ENCODE assay signal across 12 mouse cellular contexts in genomic region chr13:102646271-102646771, GRCm38 (mm10). TPM values are rescaled to one million over a fixed set of nuclear protein-coding genes. Genes with fewer than 3 reads are reported as not detected.
DNase-seq lines count a peak whose midpoint lies in the region; ATAC-seq and TF ChIP-seq lines count a peak whose summit lies in the region.
"Had no signal": no experiment of that assay in that cellular context is flagged by ENCODE, and none has a peak within 500 bp of the region (broad histone marks: within the 10 kb centered on the region; RNA-seq: fewer than 3 reads in every experiment).

No protein-coding gene starts in this region.

- peaks cover 1% of the 10 kb centered on the region; the same call in 1 of the 2 replicates for H3K4me1 ChIP-seq in forebrain, embryonic 11.5 days (replicated peaks; ENCODE audit: control insufficient read depth, insufficient read depth, low read length)
- peaks cover 8% of the 10 kb centered on the region for H3K4me1 ChIP-seq in forebrain, embryonic 15.5 days
- H3K4me1 ChIP-seq in liver, postnatal 0 days (ENCODE audit: insufficient read depth): no peaks in the 10 kb centered on the region; the same call in 1 of the 2 replicates

- 83% methylated on average over 10 of the region's 10 CpGs for WGBS in forebrain, embryonic 11.5 days
- WGBS in forebrain, embryonic 15.5 days: 67% methylated on average over 10 of the region's 10 CpGs
- 64% methylated on average over 10 of the region's 10 CpGs for WGBS in liver, postnatal 0 days (ENCODE audit: insufficient replicate concordance)

- DNase-seq in forebrain, embryonic 11.5 days (ENCODE audit: low spot score): peak; percentile 38
- DNase-seq in R1 (ENCODE audit: low read depth, low spot score): peak; percentile 51
- peak; percentile 48 to 59 for DNase-seq in heart, postnatal 10 days
- peak; percentile 26 for DNase-seq in liver, postnatal 0 days
- no peak for DNase-seq in right cerebral cortex, adult 2 months (ENCODE audit: low spot score in 2 of 2)
- no peak for DNase-seq in layer of hippocampus, postnatal 10 days (ENCODE audit: low spot score in 2 of 2)
- DNase-seq in frontal cortex, postnatal 36 days (ENCODE audit: low spot score in 2 of 2): no peak
- DNase-seq: cerebellum, adult 9-10 months had no signal

- no peak for ATAC-seq in forebrain, embryonic 11.5 days (replicated peaks; ENCODE audit: low FRiP score)
- no peak for ATAC-seq in forebrain, embryonic 15.5 days (replicated peaks)
- peak; percentile 56 for ATAC-seq in liver, postnatal 0 days
- ATAC-seq: midbrain, embryonic 15.5 days had no signal

- H3K9me3 ChIP-seq in forebrain, embryonic 11.5 days (ENCODE audit: control insufficient read depth, low read length): no peaks in the 10 kb centered on the region
- no peaks in the 10 kb centered on the region for H3K9me3 ChIP-seq in forebrain, embryonic 15.5 days
- H3K9me3 ChIP-seq in liver, postnatal 0 days (ENCODE audit: low read length): no peaks in the 10 kb centered on the region
- H3K9me3 ChIP-seq: hindbrain, embryonic 15.5 days; midbrain, embryonic 15.5 days had no signal

- no peak overlapping the region for H3K4me2 ChIP-seq in forebrain, embryonic 11.5 days (ENCODE audit: low read depth, low read length, severe bottlenecking)
- H3K4me2 ChIP-seq in forebrain, embryonic 15.5 days (replicated peaks): no peak overlapping the region
- H3K4me2 ChIP-seq in liver, postnatal 0 days (ENCODE audit: low read depth, low read length): no peak overlapping the region
- H3K4me2 ChIP-seq: hindbrain, embryonic 15.5 days; midbrain, embryonic 15.5 days had no signal

- H3K36me3 ChIP-seq in forebrain, embryonic 11.5 days (ENCODE audit: control insufficient read depth, insufficient read depth, low read length): no peaks in the 10 kb centered on the region
- no peaks in the 10 kb centered on the region for H3K36me3 ChIP-seq in forebrain, embryonic 15.5 days
- no peaks in the 10 kb centered on the region for H3K36me3 ChIP-seq in liver, postnatal 0 days (replicated peaks; ENCODE audit: insufficient read depth, low read length)
- H3K36me3 ChIP-seq: hindbrain, embryonic 15.5 days; midbrain, embryonic 15.5 days had no signal

- no peak for TF ChIP-seq CTCF in liver, postnatal 0 days (IDR thresholded peaks at IDR 0.05; ENCODE audit: low read depth)

- intact Hi-C loops in heart, postnatal 10 days (cut with DNase I): loop anchor here (5.0 to 10.0 kb wide), 4 partner anchors 122 to 489 kb away; no protein-coding TSS in a partner anchor

- no peak overlapping the region for H3K27ac ChIP-seq in forebrain, embryonic 11.5 days (ENCODE audit: low read depth, low read length)
- H3K27ac ChIP-seq in forebrain, embryonic 15.5 days (replicated peaks): no peak overlapping the region
- no peak overlapping the region; the same call in 1 of the 2 replicates for H3K27ac ChIP-seq in liver, postnatal 0 days (ENCODE audit: low read depth)
- H3K27ac ChIP-seq: hindbrain, embryonic 15.5 days; midbrain, embryonic 15.5 days had no signal

- H3K4me3 ChIP-seq in forebrain, embryonic 11.5 days (ENCODE audit: low read depth, low read length): no peak overlapping the region
- H3K4me3 ChIP-seq in forebrain, embryonic 15.5 days: no peak overlapping the region
- H3K4me3 ChIP-seq in liver, postnatal 0 days (ENCODE audit: low read depth, low read length): no peak overlapping the region
- H3K4me3 ChIP-seq: hindbrain, embryonic 15.5 days; midbrain, embryonic 15.5 days had no signal

- H3K27me3 ChIP-seq in forebrain, embryonic 11.5 days (ENCODE audit: control insufficient read depth, insufficient read depth, low read length): no peaks in the 10 kb centered on the region; the same call in 1 of the 2 replicates
- no peaks in the 10 kb centered on the region for H3K27me3 ChIP-seq in forebrain, embryonic 15.5 days
- H3K27me3 ChIP-seq in liver, postnatal 0 days (ENCODE audit: insufficient read depth, low read length): no peaks in the 10 kb centered on the region
- H3K27me3 ChIP-seq: CH12.LX; hindbrain, embryonic 15.5 days; midbrain, embryonic 15.5 days had no signal

- no peak overlapping the region for H3K9ac ChIP-seq in forebrain, embryonic 11.5 days (ENCODE audit: low read length)
- H3K9ac ChIP-seq in forebrain, embryonic 15.5 days (replicated peaks): no peak overlapping the region
- no peak overlapping the region for H3K9ac ChIP-seq in liver, postnatal 0 days (replicated peaks)
- H3K9ac ChIP-seq: hindbrain, embryonic 15.5 days; midbrain, embryonic 15.5 days had no signal

- peak; percentile 52; the same call in 1 of the 2 replicates for TF ChIP-seq EP300 in liver, postnatal 0 days (IDR thresholded peaks at IDR 0.05; ENCODE audit: low read depth)

RNA-seq across cellular contexts. Expression of gene Cd180, which starts 47.0 kb away (rescaled TPM):
- 0.41 and 0.60 TPM in 2 replicates for polyA plus RNA-seq in forebrain, embryonic 11.5 days (2014; fragmentation: Nextera tagmentation; extraction: Ambion mirVana)
- 0.19 and 0.23 TPM in 2 replicates for polyA plus RNA-seq in forebrain, embryonic 15.5 days (2015; fragmentation: Nextera tagmentation; extraction: Ambion mirVana)
- total RNA-seq in heart, postnatal 10 days (2021): under 1 TPM; 0.87 to 0.98 TPM
- 1.1 and 1.6 TPM in 2 replicates for polyA plus RNA-seq in liver, postnatal 0 days (2015; fragmentation: Nextera tagmentation; extraction: Ambion mirVana)
- total RNA-seq in layer of hippocampus, postnatal 10 days (2021): 1 to 10 TPM; 3.0 to 4.3 TPM

Comparison
In these comparisons a context has a peak if more than half of its experiments do, and no peak if none do; other contexts are left out.
1. DNase-seq: peak in forebrain, embryonic 11.5 days (single experiment), R1 (single experiment), heart, postnatal 10 days (2 of 2) and liver, postnatal 0 days (single experiment); none in right cerebral cortex, adult 2 months (0 of 2), layer of hippocampus, postnatal 10 days (0 of 2) and frontal cortex, postnatal 36 days (0 of 2).